Mouse (Mus musculus) testis, adult 10 weeks (tissue): ENCODE measurements around the gene Gm13279. TPM values are rescaled to one million over a fixed set of nuclear protein-coding genes. Genes with fewer than 3 reads are reported as not detected.

Experiments used
- polyA plus RNA-seq: library from polyadenylated mRNA; stranded (reverse); fragments of 350-450 nt; fragmentation: Illumina TruSeq; extraction: RNeasy Lipid Tissue Mini Kit (QIAGEN cat#74804); gene quantifications from one replicate; pipeline ENCODE4 v1.2.3, GENCODE M21; 2014; ENCODE audit warnings: low read depth, low replicate concordance

The Gm13279 gene
- polyA plus RNA-seq, 1 experiment from 2014 or later, result not detected

Other genes with a start within 250 kb of the Gm13279 start
- gene Ifna15, start 239.2 kb upstream of the Gm13279 start, polyA plus RNA-seq, result not detected
- not detected for gene Ifna14, start 225.6 kb upstream of the Gm13279 start, polyA plus RNA-seq
- not detected for gene Ifna9, start 205.0 kb upstream of the Gm13279 start, polyA plus RNA-seq
- gene Ifna12, start 194.0 kb upstream of the Gm13279 start, polyA plus RNA-seq, result not detected
- gene C87499, start 163.0 kb upstream of the Gm13279 start, polyA plus RNA-seq, result not detected
- not detected for gene Ifna13, start 152.9 kb upstream of the Gm13279 start, polyA plus RNA-seq
- not detected for gene Ifna16, start 120.5 kb upstream of the Gm13279 start, polyA plus RNA-seq
- gene Ifna2, start 113.5 kb upstream of the Gm13279 start, polyA plus RNA-seq, result not detected
- not detected for gene Ifnab, start 106.0 kb upstream of the Gm13279 start, polyA plus RNA-seq
- not detected for gene Gm26566, start 75.6 kb upstream of the Gm13279 start, polyA plus RNA-seq
- gene Klhl9, start 74.9 kb upstream of the Gm13279 start, polyA plus RNA-seq, result 41.4 TPM
- not detected for gene Gm13271, start 42.5 kb upstream of the Gm13279 start, polyA plus RNA-seq
- not detected for gene Gm13283, start 37.3 kb upstream of the Gm13279 start, polyA plus RNA-seq
- gene Gm13290, start 23.6 kb upstream of the Gm13279 start, polyA plus RNA-seq, result not detected
- not detected for gene Gm13289, start 20.5 kb upstream of the Gm13279 start, polyA plus RNA-seq
- gene Gm13272, start 17.5 kb upstream of the Gm13279 start, polyA plus RNA-seq, result not detected
- gene Ifnz, start 15.3 kb upstream of the Gm13279 start, polyA plus RNA-seq, result not detected
- not detected for gene Gm13276, start 11.7 kb upstream of the Gm13279 start, polyA plus RNA-seq
- not detected for gene Gm13277, start 8.8 kb upstream of the Gm13279 start, polyA plus RNA-seq
- not detected for gene Gm13278, start 5.8 kb upstream of the Gm13279 start, polyA plus RNA-seq
- gene Gm13275, start 2.9 kb upstream of the Gm13279 start, polyA plus RNA-seq, result not detected
- gene Gm13285, start 2.3 kb downstream of the Gm13279 start, polyA plus RNA-seq, result not detected
- gene Gm13287, start 5.9 kb downstream of the Gm13279 start, polyA plus RNA-seq, result not detected
- gene Gm13288, start 8.1 kb downstream of the Gm13279 start, polyA plus RNA-seq, result not detected
- not detected for gene Ifna7, start 18.8 kb downstream of the Gm13279 start, polyA plus RNA-seq
- not detected for gene Ifna11, start 22.6 kb downstream of the Gm13279 start, polyA plus RNA-seq
- gene Ifna6, start 30.0 kb downstream of the Gm13279 start, polyA plus RNA-seq, result not detected
- not detected for gene Ifna5, start 38.1 kb downstream of the Gm13279 start, polyA plus RNA-seq
- not detected for gene Ifna4, start 44.5 kb downstream of the Gm13279 start, polyA plus RNA-seq
- not detected for gene Ifna1, start 52.7 kb downstream of the Gm13279 start, polyA plus RNA-seq
- gene Ifne, start 82.8 kb downstream of the Gm13279 start, polyA plus RNA-seq, result not detected